Mouse (Mus musculus): ENCODE measurements around the gene Osgin1.

GRCm38 (mm10) chr8:119428766-119429327 lies 5.1 kb upstream of the Osgin1 start:
- TF ChIP-seq CTCF (IDR thresholded peaks at IDR 0.05; ENCODE audit: low read depth, low read length), result no peak
- no peak for TF ChIP-seq POLR2A (IDR thresholded peaks at IDR 0.05; ENCODE audit: extremely low read depth, insufficient read depth, low read length)
